Mouse (Mus musculus) gastrocnemius, adult 8-10 months (tissue): ENCODE measurements around the gene Pid1. TPM values are rescaled to one million over a fixed set of nuclear protein-coding genes. Genes with fewer than 3 reads are reported as not detected.
"Not testable (repeated sequence)": the region's sequence is repeated elsewhere in the genome, so short reads cannot be mapped to it uniquely, and the experiment has no call there.

Source experiments
- DNase-seq, 2 experiments: peaks; one replicate each; pipeline ENCODE4 v3.0.0; 2022; ENCODE audit warnings: low spot score in 2 of 2
- total RNA-seq, 4 experiments: library from RNA; stranded (reverse); gene quantifications; 2 replicates each; pipeline ENCODE4 v1.2.4; 2022

The Pid1 gene
- total RNA-seq, 4 experiments from 2014 or later, result 2.2 to 4.8 (median 3.3) TPM

DNA sequence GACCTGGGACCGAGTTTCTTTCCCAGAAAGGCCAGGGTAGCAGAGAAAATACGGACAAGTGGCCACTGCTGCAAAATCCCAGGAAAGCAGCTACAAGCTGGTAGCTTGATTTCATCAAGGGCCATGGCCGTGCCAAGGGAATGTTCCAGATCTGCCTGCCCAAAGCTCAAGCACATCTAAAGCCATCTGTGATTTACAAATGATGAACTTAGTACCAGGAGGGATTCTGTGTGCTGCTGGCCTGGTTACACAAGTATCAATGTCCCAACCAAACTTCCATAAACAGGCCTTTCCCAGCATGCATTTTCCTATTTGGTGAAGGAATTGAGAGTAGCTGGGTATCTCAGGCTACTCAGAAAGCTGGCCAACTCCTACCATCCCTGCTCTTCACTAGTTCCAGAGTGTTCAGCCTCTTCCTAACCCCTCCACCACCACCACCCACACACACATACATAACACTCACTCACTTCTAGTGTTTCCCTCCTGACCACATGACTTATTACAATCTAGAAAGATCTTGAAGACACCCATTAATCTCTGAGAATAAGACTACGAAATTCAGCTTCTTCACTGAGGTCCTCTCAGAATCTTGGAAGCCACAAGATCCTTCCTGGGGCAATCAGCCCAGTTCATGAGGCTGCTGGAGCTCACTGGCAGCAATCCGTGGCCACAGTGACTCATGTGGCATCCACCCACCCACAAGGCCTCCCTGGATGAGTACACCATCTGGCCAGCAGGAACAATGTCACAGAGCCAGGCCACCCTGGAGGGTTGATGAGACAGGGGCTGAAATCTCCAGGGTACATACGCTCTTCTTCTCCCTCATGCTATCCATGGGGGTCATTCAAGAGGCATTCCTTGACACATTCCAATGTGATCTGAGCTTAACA, 4.1 kb downstream of the Pid1 start:
- peak; percentile 55 to 65 for DNase-seq

- no peak for DNase-seq
Measured at GRCm38 (mm10) chr1:84357216-84357615, 6.8 kb downstream of the Pid1 start.

DNA sequence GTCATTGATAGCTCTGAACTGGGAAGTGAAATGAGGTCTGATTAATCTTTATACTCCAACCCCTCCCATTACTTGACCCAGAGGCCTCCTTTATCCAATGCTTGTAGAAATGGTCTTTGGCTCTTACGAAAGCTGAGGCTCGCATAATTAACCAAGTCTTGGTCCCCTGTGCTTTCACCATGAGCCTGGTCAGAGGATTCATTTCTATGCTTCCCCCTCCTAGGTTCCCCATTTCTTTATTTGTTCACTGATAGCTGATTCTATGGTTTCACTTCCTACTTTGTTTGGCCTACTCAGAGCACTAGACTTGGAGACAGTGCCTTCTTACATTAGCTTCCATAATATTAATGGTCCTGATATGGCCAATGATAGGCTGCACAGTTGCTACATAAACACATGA, 13.7 kb downstream of the Pid1 start:
- no peak for DNase-seq

DNA sequence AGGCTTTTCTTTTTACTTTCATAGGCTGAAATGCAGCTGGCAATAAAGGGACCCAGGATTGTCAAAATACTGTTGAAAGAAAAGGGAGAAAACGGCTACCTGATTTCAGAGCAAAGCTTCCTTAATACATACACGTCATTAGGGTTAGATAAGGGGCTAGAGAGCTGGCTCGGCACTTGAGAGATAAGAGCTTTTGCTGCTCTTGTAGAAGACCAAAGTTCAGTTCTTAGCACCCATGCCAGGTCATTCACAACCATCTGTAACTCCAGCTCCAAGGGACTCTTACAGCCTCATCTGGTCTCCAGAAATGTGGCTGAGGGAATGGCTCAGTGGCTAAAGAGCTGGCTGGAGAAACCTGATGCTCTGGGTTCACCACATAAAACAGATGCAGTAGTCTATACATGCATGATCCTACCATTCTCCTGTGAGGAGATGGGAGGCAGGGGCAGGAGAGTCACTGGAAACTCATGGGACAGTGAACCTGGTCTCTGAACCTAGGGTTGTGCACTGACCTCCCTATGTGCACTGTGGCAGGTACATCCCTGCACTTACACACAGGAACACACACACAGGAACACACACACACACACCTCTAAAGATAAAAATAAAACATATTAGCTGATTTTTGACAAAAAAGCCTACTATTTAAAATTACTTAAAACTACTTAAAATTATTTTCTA, 16.0 kb downstream of the Pid1 start:
- DNase-seq, result no peak

DNA sequence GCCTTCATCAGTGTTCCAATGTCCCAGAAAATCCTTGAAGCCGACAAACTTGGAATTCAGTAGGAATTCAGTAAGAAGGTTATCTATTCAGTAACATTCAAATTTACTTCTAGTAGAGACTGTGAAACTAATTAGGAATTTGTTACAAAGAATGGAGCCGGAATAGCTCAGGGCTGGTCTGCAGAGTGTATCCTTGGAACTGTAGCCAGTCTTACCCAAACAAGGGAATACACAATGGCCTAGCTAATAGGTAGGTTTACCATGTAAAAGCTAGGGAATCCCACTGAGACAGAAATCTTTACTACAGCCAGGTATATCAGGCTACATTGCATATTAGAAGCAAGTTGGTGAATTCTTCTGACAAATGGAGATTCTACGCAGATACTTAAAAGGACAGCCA, 31.2 kb downstream of the Pid1 start:
- DNase-seq, result not testable (repeated sequence)

GRCm38 (mm10) chr1:84331861-84332260, 32.1 kb downstream of the Pid1 start:
- not testable (repeated sequence) for DNase-seq

DNA sequence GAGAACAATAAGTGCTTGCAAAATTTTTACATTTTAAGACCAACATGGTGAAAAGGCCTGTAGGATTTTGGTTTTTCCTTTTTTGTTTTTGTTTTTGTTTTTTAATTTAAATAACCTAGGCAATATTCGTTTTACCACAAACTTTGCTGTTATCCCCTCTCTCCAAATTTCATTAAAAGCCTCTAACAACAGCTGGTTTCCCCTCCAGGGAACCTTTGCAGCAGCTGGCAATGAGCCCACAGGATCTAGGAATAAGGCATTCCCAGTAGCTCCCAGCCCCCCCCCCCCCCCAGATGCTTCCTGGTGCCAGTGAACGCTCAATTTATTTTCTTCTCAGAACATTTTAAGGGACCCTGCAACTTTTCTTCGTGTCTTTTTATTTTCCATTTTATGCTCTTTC, 38.7 kb downstream of the Pid1 start:
- DNase-seq, result no peak

DNA sequence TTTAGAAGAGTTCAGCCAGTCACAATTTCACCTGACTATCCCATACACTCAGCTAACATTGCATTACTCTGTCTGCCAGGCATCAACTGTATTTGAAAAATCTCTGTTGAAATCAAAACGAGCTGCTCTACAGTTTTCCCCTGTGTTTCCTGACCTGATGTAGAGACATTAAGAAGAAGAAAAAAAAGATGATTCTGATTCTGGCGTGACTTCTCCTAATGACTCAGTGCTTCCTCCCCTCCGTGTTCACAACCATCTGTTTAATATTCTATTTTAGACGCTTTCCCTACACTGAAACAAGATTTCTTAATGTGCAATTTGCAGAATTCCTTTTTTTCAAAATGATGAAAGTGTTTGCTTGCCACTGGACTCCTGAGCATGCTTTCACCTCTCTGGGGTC, 42.7 kb downstream of the Pid1 start:
- DNase-seq, result no peak

DNA sequence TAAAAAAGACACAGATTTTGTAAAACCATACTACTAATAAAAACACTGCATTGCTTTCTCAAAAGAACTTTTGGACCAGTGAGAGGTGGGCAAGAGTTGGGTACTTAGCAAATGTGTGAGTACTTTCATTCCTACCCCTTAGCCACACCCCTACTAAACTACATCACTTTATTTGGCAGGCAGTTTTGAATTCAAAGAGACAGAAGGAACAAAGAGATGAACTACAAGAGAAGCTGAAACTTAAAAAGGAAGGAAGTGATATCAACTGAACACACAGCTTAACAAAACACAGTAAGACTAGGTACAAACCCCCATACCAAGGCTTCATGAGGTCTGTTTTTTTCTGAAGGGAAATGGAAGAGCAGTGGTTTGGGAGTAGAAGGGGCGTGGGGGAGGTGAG, 45.4 kb downstream of the Pid1 start:
- DNase-seq, result no peak

GRCm38 (mm10) chr1:84317827-84318226, 46.2 kb downstream of the Pid1 start:
- no peak for DNase-seq

GRCm38 (mm10) chr1:84309966-84310460, 54.0 kb downstream of the Pid1 start:
- DNase-seq, result no peak

GRCm38 (mm10) chr1:84305713-84306421, 58.1 kb downstream of the Pid1 start:
- no peak for DNase-seq

DNA sequence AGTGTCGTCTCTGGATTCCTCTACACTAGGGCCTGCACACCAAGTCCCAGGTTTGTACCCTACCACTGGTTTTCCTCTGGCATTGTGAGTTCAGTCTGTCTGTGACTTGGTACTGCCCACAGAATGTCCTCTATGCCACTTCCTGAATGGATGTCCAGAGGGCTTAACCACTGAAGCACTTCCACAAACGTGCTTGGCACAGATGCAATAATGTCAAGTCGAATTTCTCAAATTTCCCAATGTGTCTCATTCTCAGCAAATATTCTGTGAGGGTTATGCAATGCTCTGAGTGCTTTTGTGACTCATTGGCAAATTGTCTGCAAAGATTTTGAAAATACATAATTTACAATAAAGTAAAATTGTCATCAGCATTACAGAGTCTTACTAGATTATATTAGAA, 61.2 kb downstream of the Pid1 start:
- DNase-seq, result no peak

DNA sequence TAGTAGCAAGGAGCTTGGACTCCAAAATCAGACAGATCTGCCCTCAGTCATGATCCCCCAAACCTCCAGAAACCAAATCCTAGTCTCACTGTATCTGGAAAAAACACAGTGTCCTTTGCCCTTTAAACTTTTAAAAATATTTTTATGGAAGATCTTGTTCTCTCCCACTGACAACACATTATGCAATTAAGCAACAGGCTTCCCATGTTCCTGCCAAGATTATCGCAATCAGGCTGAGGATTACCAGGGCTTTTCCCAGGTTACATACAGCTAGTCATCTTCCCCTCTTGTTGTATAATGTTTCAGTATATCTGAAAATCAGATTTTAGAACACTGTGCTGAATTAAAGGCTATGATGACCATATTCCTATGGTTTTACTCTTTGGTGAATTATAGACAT, 64.3 kb downstream of the Pid1 start:
- DNase-seq, result no peak

- DNase-seq, result no peak
Measured at GRCm38 (mm10) chr1:84286682-84287111, 77.3 kb downstream of the Pid1 start.

DNA sequence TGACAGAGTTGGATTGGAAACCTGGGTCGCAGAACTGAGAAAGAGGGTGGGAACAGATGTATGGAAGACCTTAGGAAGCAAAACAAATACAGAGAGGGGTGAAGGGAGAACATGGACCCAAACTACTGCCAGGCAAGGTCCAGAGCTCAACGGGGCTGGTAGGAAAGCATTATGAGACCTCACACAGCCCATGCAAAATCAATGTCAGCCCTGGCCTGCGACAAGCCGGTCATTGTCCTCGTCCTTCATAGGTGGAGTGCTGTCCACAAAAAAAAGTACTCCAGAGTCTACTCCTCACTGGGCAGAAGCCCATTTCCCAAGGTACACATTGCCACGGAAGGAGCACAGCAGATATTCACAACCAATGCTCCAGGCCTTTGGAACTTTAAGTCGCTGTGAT, 78.4 kb downstream of the Pid1 start:
- no peak for DNase-seq

DNA sequence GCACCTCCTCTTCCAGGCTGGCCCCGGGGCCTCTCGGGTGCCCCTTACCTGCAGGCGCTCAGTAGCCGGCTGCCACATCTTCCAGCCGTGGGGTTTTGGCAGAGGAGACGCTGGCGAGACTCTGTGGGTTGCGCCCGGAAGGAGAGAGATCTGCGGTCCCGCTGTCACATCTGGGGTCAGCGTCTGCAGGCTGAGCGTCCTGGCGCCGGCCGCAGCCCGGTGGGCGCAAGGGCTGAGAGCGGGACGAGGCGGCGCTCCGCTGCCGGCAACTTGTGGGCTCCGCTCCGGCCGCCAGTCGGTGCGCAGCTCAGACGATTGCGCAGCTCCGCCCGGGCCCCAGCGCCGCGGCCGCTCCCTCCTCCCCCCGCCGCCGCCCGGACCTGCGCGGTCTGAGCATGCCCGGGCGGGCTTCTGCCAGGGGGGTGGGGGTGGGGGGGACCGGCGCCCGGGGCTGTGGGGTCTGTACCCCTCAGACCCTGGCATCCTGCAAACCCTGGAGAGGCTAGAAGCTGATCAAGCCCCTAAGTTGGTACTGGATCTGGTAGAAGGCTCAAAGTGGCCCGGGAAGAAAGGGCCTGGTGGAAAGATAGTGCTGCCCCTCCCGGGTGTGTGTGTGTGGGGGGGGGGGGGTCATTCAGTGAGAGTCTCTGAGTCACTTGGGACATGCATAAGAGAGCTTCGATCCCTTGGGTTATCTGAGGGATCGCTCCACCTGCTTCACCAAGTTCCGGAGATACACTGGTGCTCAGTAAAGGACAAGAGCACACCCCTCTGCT, 79.5 kb downstream of the Pid1 start:
- DNase-seq, result no peak

DNA sequence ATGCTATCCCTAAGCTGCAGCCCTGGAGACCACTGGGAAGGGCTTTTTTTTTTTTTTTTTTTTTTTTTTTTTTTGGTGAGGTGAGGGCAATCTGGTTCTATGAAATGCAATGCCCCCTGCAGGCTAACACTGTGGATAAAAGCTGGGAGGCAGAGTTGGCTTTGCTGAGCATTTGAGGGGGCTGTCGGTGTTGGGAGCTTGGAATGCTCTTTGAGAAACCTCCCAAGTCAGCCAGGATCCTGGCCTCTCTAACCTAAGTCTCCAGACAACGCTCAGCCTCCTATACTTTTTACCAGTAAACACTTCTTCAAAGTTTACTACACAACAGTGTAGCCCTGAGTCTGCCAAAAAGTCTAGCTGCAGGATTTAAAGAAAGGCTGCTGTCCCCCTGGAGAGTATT, 80.9 kb downstream of the Pid1 start:
- no peak for DNase-seq

- DNase-seq, result no peak
Measured at GRCm38 (mm10) chr1:84280171-84280570, 83.8 kb downstream of the Pid1 start.

- DNase-seq, result no peak
Measured at GRCm38 (mm10) chr1:84278359-84279255, 85.4 kb downstream of the Pid1 start.
